In the genomic region with DNA sequence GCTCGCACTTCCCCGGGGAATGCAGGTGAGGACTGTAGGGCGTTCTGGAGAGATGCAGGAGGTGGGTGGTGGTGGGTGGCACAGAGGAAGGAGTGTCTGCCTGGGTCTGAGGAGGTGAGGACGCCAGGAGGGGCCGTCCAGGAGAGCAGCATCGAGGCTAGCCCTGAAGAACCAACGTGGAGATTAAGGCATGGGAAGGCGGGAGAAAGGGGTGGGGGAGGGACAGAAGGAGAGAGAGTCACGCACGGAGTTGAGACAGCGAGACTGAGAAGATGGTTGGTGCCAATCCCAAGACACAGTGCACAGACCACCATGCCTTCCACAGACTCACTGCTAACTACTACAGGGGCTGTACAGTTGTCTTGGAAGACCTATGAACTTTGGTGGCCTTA, we compare ENCODE assay signal across 8 mouse cellular contexts. TPM values are rescaled to one million over a fixed set of nuclear protein-coding genes. Genes with fewer than 3 reads are reported as not detected.
A peak's percentile ranks its signal among the peaks of the same experiment; 100 is the strongest.
DNase-seq lines count a peak whose midpoint lies in the region; ATAC-seq and TF ChIP-seq lines count a peak whose summit lies in the region.

No protein-coding gene starts in this region.

- peak overlapping the region; percentile 84 for H3K4me2 ChIP-seq in heart, embryonic 12.5 days
- peak overlapping the region; percentile 76 for H3K4me2 ChIP-seq in hindbrain, embryonic 13.5 days

- no peak for ATAC-seq in heart, embryonic 12.5 days (ENCODE audit: insufficient number of reproducible peaks, low FRiP score)
- no peak for ATAC-seq in hindbrain, embryonic 13.5 days (ENCODE audit: low FRiP score)

- DNase-seq in heart, postnatal 4 days, result no peak
- no peak for DNase-seq in midbrain, embryonic 10.5 days (ENCODE audit: low spot score)
- DNase-seq in thymus, postnatal 14 days, result no peak
- no peak for DNase-seq in spleen, postnatal 10 days (ENCODE audit: low spot score in 2 of 2)
- no peak for DNase-seq in left cerebral cortex, adult 18-20 months (ENCODE audit: low spot score in 2 of 2)

- TF ChIP-seq POLR2A in ES-Bruce4 (IDR thresholded peaks at IDR 0.05; ENCODE audit: insufficient read depth, low read length), result no peak

- H3K9me3 ChIP-seq in heart, embryonic 12.5 days (replicated peaks), result no peaks in the 10 kb centered on the region
- H3K9me3 ChIP-seq in ES-Bruce4 (replicated peaks; ENCODE audit: control insufficient read depth, insufficient read depth, low read length, poor library complexity, severe bottlenecking), result no peaks in the 10 kb centered on the region
- no peaks in the 10 kb centered on the region for H3K9me3 ChIP-seq in hindbrain, embryonic 13.5 days
- no peaks in the 10 kb centered on the region for H3K9me3 ChIP-seq in midbrain, embryonic 10.5 days (replicated peaks)

- peak overlapping the region; percentile 16; the same call in 1 of the 2 replicates for H3K9ac ChIP-seq in heart, embryonic 12.5 days
- H3K9ac ChIP-seq in ES-Bruce4 (ENCODE audit: low read depth, poor library complexity, severe bottlenecking), result peak overlapping the region; percentile 32; the same call in 1 of the 2 replicates
- H3K9ac ChIP-seq in hindbrain, embryonic 13.5 days, result no peak overlapping the region

- no peak for TF ChIP-seq EP300 in ES-Bruce4 (IDR thresholded peaks at IDR 0.05; ENCODE audit: insufficient read depth, low read depth, low read length)

- no peaks in the 10 kb centered on the region for H3K36me3 ChIP-seq in heart, embryonic 12.5 days
- H3K36me3 ChIP-seq in ES-Bruce4 (ENCODE audit: control insufficient read depth, insufficient read depth, low read length, poor library complexity, severe bottlenecking), result no peaks in the 10 kb centered on the region
- no peaks in the 10 kb centered on the region for H3K36me3 ChIP-seq in hindbrain, embryonic 13.5 days
- H3K36me3 ChIP-seq in midbrain, embryonic 10.5 days, result no peaks in the 10 kb centered on the region

- peaks cover 90% of the 10 kb centered on the region for H3K27me3 ChIP-seq in heart, embryonic 12.5 days (replicated peaks)
- 0 out of 2 replicates have a peak, but pooled peaks cover 2% of the 10 kb centered on the region for H3K27me3 ChIP-seq in ES-Bruce4 (ENCODE audit: control insufficient read depth, insufficient read depth, low read length, poor library complexity, severe bottlenecking)
- peaks cover 92% of the 10 kb centered on the region for H3K27me3 ChIP-seq in hindbrain, embryonic 13.5 days
- peaks cover 90% of the 10 kb centered on the region for H3K27me3 ChIP-seq in midbrain, embryonic 10.5 days (ENCODE audit: low read depth, poor library complexity, severe bottlenecking)

- H3K27ac ChIP-seq in heart, embryonic 12.5 days (ENCODE audit: poor library complexity, severe bottlenecking), result no peak overlapping the region
- no peak overlapping the region for H3K27ac ChIP-seq in ES-Bruce4 (ENCODE audit: insufficient read depth, low read length)
- no peak overlapping the region for H3K27ac ChIP-seq in hindbrain, embryonic 13.5 days
- no peak overlapping the region for H3K27ac ChIP-seq in midbrain, embryonic 10.5 days (replicated peaks)

- TF ChIP-seq CTCF in ES-Bruce4 (IDR thresholded peaks at IDR 0.05; ENCODE audit: low read depth, low read length), result no peak

- WGBS in heart, embryonic 12.5 days, result 9% methylated on average over 11 of the region's 11 CpGs
- 9% methylated on average over 11 of the region's 11 CpGs for WGBS in hindbrain, embryonic 13.5 days
- WGBS in midbrain, embryonic 10.5 days, result 5% methylated on average over 11 of the region's 11 CpGs

- peak overlapping the region; percentile 56 for H3K4me3 ChIP-seq in heart, embryonic 12.5 days
- H3K4me3 ChIP-seq in ES-Bruce4 (ENCODE audit: low read depth, low read length), result peak overlapping the region; percentile 52
- H3K4me3 ChIP-seq in hindbrain, embryonic 13.5 days, result peak overlapping the region; percentile 45
- H3K4me3 ChIP-seq in midbrain, embryonic 10.5 days, result peak overlapping the region; percentile 50

- peaks cover 11% of the 10 kb centered on the region for H3K4me1 ChIP-seq in heart, embryonic 12.5 days (replicated peaks)
- H3K4me1 ChIP-seq in ES-Bruce4 (ENCODE audit: control insufficient read depth, insufficient read depth, low read length), result no peaks in the 10 kb centered on the region
- H3K4me1 ChIP-seq in hindbrain, embryonic 13.5 days (replicated peaks), result peaks cover 21% of the 10 kb centered on the region
- H3K4me1 ChIP-seq in midbrain, embryonic 10.5 days, result peaks cover 18% of the 10 kb centered on the region

RNA-seq across cellular contexts. Expression of gene Psmb8, which starts 1.0 kb away (rescaled TPM):
- 1.9 and 2.0 TPM in 2 replicates for polyA plus RNA-seq in heart, embryonic 12.5 days (2016; fragmentation: Nextera tagmentation; extraction: Ambion mirVana)
- total RNA-seq in heart, postnatal 4 days (2021), result 1 to 10 TPM; 3.7 to 7.0 TPM
- polyA plus RNA-seq in ES-Bruce4 (2011; ENCODE audit: insufficient read depth, insufficient read length, low read depth, missing spikeins), result 20.5 and 27.6 TPM in 2 replicates
- polyA plus RNA-seq in hindbrain, embryonic 13.5 days (2015; fragmentation: Nextera tagmentation; extraction: Ambion mirVana), result 2.7 and 3.7 TPM in 2 replicates
- 1.4 and 3.0 TPM in 2 replicates for polyA plus RNA-seq in midbrain, embryonic 10.5 days (2016; fragmentation: Nextera tagmentation; extraction: Ambion mirVana)
- total RNA-seq in left cerebral cortex, adult 18-20 months (2021), result 1 to 10 TPM; 4.6 to 5.5 TPM

RNA-seq across cellular contexts. Expression of gene Tap2, which starts 4.8 kb away (rescaled TPM):
- polyA plus RNA-seq in heart, embryonic 12.5 days (2016; fragmentation: Nextera tagmentation; extraction: Ambion mirVana), result 1.3 and 1.7 TPM in 2 replicates
- total RNA-seq in heart, postnatal 4 days (2021), result 10 to 100 TPM; 10.7 to 12.3 TPM
- polyA plus RNA-seq in ES-Bruce4 (2011; ENCODE audit: insufficient read depth, insufficient read length, low read depth, missing spikeins), result 18.8 and 22.7 TPM in 2 replicates
- polyA plus RNA-seq in hindbrain, embryonic 13.5 days (2015; fragmentation: Nextera tagmentation; extraction: Ambion mirVana), result 2.1 and 2.2 TPM in 2 replicates
- polyA plus RNA-seq in midbrain, embryonic 10.5 days (2016; fragmentation: Nextera tagmentation; extraction: Ambion mirVana), result 0.53 and 0.63 TPM in 2 replicates
- total RNA-seq in left cerebral cortex, adult 18-20 months (2021), result 10 to 100 TPM; 10.7 to 11.7 TPM

RNA-seq across cellular contexts. Expression of gene Psmb9, which starts 11.0 kb away (rescaled TPM):
- 0.59 and 0.91 TPM in 2 replicates for polyA plus RNA-seq in heart, embryonic 12.5 days (2016; fragmentation: Nextera tagmentation; extraction: Ambion mirVana)
- total RNA-seq in heart, postnatal 4 days (2021), result 1 to 10 TPM; 2.5 to 3.8 TPM
- polyA plus RNA-seq in ES-Bruce4 (2011; ENCODE audit: insufficient read depth, insufficient read length, low read depth, missing spikeins), result 8.7 and 10.2 TPM in 2 replicates
- polyA plus RNA-seq in hindbrain, embryonic 13.5 days (2015; fragmentation: Nextera tagmentation; extraction: Ambion mirVana), result 0.89 and 1.5 TPM in 2 replicates
- polyA plus RNA-seq in midbrain, embryonic 10.5 days (2016; fragmentation: Nextera tagmentation; extraction: Ambion mirVana), result 0.49 and 0.52 TPM in 2 replicates
- 1 to 10 TPM; 2.6 to 2.8 TPM for total RNA-seq in left cerebral cortex, adult 18-20 months (2021)

RNA-seq across cellular contexts. Expression of gene Tap1, which starts 11.2 kb away (rescaled TPM):
- polyA plus RNA-seq in heart, embryonic 12.5 days (2016; fragmentation: Nextera tagmentation; extraction: Ambion mirVana), result 1.1 TPM in 2 replicates
- total RNA-seq in heart, postnatal 4 days (2021), result 1 to 10 TPM; 4.8 to 5.4 TPM
- polyA plus RNA-seq in ES-Bruce4 (2011; ENCODE audit: insufficient read depth, insufficient read length, low read depth, missing spikeins), result 21.6 and 24.6 TPM in 2 replicates
- polyA plus RNA-seq in hindbrain, embryonic 13.5 days (2015; fragmentation: Nextera tagmentation; extraction: Ambion mirVana), result 1.1 and 1.3 TPM in 2 replicates
- polyA plus RNA-seq in midbrain, embryonic 10.5 days (2016; fragmentation: Nextera tagmentation; extraction: Ambion mirVana), result 0.93 and 1.3 TPM in 2 replicates
- total RNA-seq in left cerebral cortex, adult 18-20 months (2021), result 1 to 10 TPM; 3.1 to 3.2 TPM

RNA-seq across cellular contexts. Expression of gene H2-Ob, which starts 40.2 kb away (rescaled TPM):
- 0.15 TPM in 1 of 2 replicates, not detected in the other for polyA plus RNA-seq in heart, embryonic 12.5 days (2016; fragmentation: Nextera tagmentation; extraction: Ambion mirVana)
- total RNA-seq in heart, postnatal 4 days (2021), result under 1 TPM; 0.23 to 0.38 TPM
- not detected in 2 replicates for polyA plus RNA-seq in ES-Bruce4 (2011; ENCODE audit: insufficient read depth, insufficient read length, low read depth, missing spikeins)
- polyA plus RNA-seq in hindbrain, embryonic 13.5 days (2015; fragmentation: Nextera tagmentation; extraction: Ambion mirVana), result 0.06 TPM in 1 of 2 replicates, not detected in the other
- polyA plus RNA-seq in midbrain, embryonic 10.5 days (2016; fragmentation: Nextera tagmentation; extraction: Ambion mirVana), result not detected in 2 replicates
- under 1 TPM; 0.40 to 0.44 TPM for total RNA-seq in left cerebral cortex, adult 18-20 months (2021)
